Mouse (Mus musculus) testis, adult 2 months (tissue): ENCODE measurements around the gene Bmp2.

Source experiments
- CTCF ChIP-seq: fragments of 200-500 bp; IDR thresholded peaks from 2 replicates; pipeline ENCODE4 v1.5.1; 2012; ENCODE audit warnings: low read depth, mild to moderate bottlenecking, inconsistent platforms, low read length, moderate library complexity; ENCODE audit not compliant: control insufficient read depth, insufficient read depth, insufficient replicate concordance
- POLR2A ChIP-seq: fragments of 200-500 bp; IDR thresholded peaks from 2 replicates; pipeline ENCODE4 v1.6.1; 2012; ENCODE audit warnings: low read depth, mild to moderate bottlenecking, inconsistent platforms, low read length, moderate library complexity; ENCODE audit not compliant: control insufficient read depth

- TF ChIP-seq CTCF (no peak), POLR2A (no peak)
Measured at GRCm38 (mm10) chr2:133565995-133566710, 14.2 kb downstream of the Bmp2 start.
